Mouse (Mus musculus) NIH3T3 (cell line): ENCODE results near the gene Ifngr1.
A peak's percentile ranks its signal among the peaks of the same experiment; 100 is the strongest.

Source experiments
- DNase-seq: peaks from one replicate; pipeline ENCODE4 v3.0.0-alpha.2; 2012; ENCODE audit warnings: low read depth

Ifngr1 gene

GRCm38 (mm10) chr10:19591641-19592441, at the start of gene Ifngr1:
TSS of gene Ifngr1 (plus strand) at chr10:19591949.
- peak; percentile 100 for DNase-seq

- no peak for DNase-seq
These were observed 44.9 kb upstream of the Ifngr1 start for GRCm38 (mm10) chr10:19546825-19547224.

- no peak for DNase-seq
These were observed 43.7 kb upstream of the Ifngr1 start for GRCm38 (mm10) chr10:19548016-19548415.

GRCm38 (mm10) chr10:19548491-19548890, 43.3 kb upstream of the Ifngr1 start:
- DNase-seq: no peak

GRCm38 (mm10) chr10:19551585-19551984, 40.2 kb upstream of the Ifngr1 start:
- no peak for DNase-seq

GRCm38 (mm10) chr10:19553857-19554256, 37.9 kb upstream of the Ifngr1 start:
- DNase-seq: no peak

GRCm38 (mm10) chr10:19557696-19558095, 34.1 kb upstream of the Ifngr1 start:
- peak; percentile 11 for DNase-seq

GRCm38 (mm10) chr10:19559565-19560165, 32.1 kb upstream of the Ifngr1 start:
- DNase-seq: no peak

- no peak for DNase-seq
These were observed 29.2 kb upstream of the Ifngr1 start for GRCm38 (mm10) chr10:19562598-19562997.

- peak; percentile 50 for DNase-seq
These were observed 28.3 kb upstream of the Ifngr1 start for GRCm38 (mm10) chr10:19563443-19563861.

GRCm38 (mm10) chr10:19567481-19567880, 24.3 kb upstream of the Ifngr1 start:
- DNase-seq: no peak

GRCm38 (mm10) chr10:19570288-19570687, 21.5 kb upstream of the Ifngr1 start:
- DNase-seq: peak; percentile 40

GRCm38 (mm10) chr10:19570716-19571115, 21.0 kb upstream of the Ifngr1 start:
- DNase-seq: no peak

- DNase-seq: no peak
These were observed 14.2 kb upstream of the Ifngr1 start for GRCm38 (mm10) chr10:19577571-19577970.

GRCm38 (mm10) chr10:19578001-19578400, 13.7 kb upstream of the Ifngr1 start:
- no peak for DNase-seq

- peak; percentile 26 for DNase-seq
These were observed 13.3 kb upstream of the Ifngr1 start for GRCm38 (mm10) chr10:19578409-19578986.

- DNase-seq: no peak
These were observed 11.1 kb upstream of the Ifngr1 start for GRCm38 (mm10) chr10:19580660-19581059.

GRCm38 (mm10) chr10:19581844-19582582, 9.7 kb upstream of the Ifngr1 start:
- DNase-seq: no peak

- no peak for DNase-seq
These were observed 8.8 kb upstream of the Ifngr1 start for GRCm38 (mm10) chr10:19582806-19583430.

- DNase-seq: no peak
These were observed 7.7 kb upstream of the Ifngr1 start for GRCm38 (mm10) chr10:19584064-19584463.

GRCm38 (mm10) chr10:19584846-19585245, 6.9 kb upstream of the Ifngr1 start:
- no peak for DNase-seq

- no peak for DNase-seq
These were observed 5.9 kb upstream of the Ifngr1 start for GRCm38 (mm10) chr10:19585860-19586259.
